Mouse (Mus musculus): Measurements from ENCODE around the gene Wfikkn1.
A peak's percentile ranks its signal among the peaks of the same experiment; 100 is the strongest.

Wfikkn1 gene

GRCm38 (mm10) chr17:25880196-25880910 is at the start of gene Wfikkn1:
TSS of gene Wfikkn1 (minus strand) at chr17:25880858.
- DNase-seq (ENCODE audit: low read depth, low spot score), result no peak

GRCm38 (mm10) chr17:25925348-25925747 is 44.7 kb upstream of the Wfikkn1 start:
- DNase-seq (ENCODE audit: low read depth, low spot score), result peak; percentile 16

DNA sequence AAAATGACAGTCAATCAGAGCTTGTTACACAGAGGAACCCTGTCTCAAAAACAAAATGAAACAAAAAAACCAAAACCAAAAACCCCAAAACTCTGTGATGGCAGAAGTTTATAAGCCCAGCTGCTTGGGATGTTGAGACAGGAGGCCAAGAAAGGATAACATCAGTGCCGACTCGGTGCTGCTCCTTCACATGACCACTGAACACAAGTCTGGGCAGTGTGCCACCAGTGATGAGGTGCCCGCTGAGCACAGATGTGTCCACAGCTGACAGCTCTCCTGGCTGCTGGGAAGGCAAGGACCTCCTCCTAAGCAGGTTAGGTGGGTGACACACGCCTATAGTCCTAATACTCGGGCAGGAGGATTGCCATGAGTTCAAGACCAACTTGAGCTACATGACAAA is 41.5 kb upstream of the Wfikkn1 start:
- no peak for DNase-seq (ENCODE audit: low read depth, low spot score)

- peak; percentile 99 for DNase-seq (ENCODE audit: low read depth, low spot score)
Measured at GRCm38 (mm10) chr17:25919786-25920642, 39.4 kb upstream of the Wfikkn1 start.

- no peak for DNase-seq (ENCODE audit: low read depth, low spot score)
Measured at GRCm38 (mm10) chr17:25919144-25919785, 38.6 kb upstream of the Wfikkn1 start, which contains the start of gene Rab40c. TSS of gene Rab40c (minus strand) at chr17:25919727.

- no peak for DNase-seq (ENCODE audit: low read depth, low spot score)
Measured at GRCm38 (mm10) chr17:25918037-25918750, 37.5 kb upstream of the Wfikkn1 start.

DNA sequence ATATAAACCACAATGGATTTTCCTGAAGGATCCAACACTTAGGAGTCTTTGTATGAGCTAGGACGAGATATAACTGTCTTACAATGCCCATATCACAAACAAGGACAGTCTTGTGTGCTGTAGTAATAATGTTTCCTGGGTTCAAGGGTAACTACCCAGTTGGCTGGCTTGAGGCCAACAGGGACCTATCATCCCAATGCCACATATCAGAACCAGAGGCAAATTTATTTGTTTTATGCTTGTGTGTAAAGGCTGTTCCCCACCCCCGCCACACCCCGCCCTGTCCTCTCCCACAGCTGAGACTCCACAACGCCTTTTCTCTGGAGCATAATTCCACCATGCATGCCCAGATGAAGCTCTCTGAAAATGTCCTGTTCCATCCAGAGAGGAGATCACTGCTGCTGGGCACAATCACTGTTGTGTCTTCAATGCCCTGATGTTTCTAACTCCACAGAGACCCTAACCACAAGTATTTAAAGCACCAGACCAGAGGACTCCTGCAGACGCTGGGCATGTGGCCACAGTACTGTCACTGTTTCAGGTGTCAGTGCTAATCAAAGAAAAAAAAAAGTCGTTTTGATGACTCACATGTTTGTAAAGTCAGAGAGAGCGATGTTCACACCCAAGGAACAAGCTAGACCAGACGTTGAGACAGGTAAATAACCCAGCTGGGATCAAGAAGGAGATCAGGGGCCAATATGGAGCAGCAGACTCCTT is 36.4 kb upstream of the Wfikkn1 start:
- DNase-seq (ENCODE audit: low read depth, low spot score), result no peak

GRCm38 (mm10) chr17:25914295-25914694 is 33.6 kb upstream of the Wfikkn1 start:
- DNase-seq (ENCODE audit: low read depth, low spot score), result no peak

GRCm38 (mm10) chr17:25913877-25914275 is 33.2 kb upstream of the Wfikkn1 start:
- no peak for DNase-seq (ENCODE audit: low read depth, low spot score)

- DNase-seq (ENCODE audit: low read depth, low spot score), result no peak
Measured at GRCm38 (mm10) chr17:25913186-25913876, 32.7 kb upstream of the Wfikkn1 start.

DNA sequence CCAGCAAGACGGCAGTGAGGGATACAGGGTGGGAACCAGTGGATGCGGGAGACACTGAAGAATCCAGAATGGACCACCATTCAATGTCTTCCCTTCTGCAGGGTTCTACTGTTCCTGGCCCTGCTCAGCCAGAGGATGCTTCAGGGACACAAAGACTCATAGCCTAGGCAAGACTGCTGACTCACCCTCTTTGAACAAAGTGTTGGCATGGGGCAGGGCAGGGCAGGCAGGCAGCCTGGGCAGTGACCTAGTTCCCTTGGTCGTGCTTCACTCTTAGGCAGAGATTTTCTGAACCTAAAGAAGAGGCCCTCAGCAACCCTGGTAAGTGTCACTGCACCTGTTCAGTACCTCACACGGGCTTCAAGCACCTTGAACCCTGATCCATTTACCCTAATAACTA is 31.2 kb upstream of the Wfikkn1 start:
- no peak for DNase-seq (ENCODE audit: low read depth, low spot score)

- no peak for DNase-seq (ENCODE audit: low read depth, low spot score)
Measured at GRCm38 (mm10) chr17:25907640-25908039, 27.0 kb upstream of the Wfikkn1 start.

DNA sequence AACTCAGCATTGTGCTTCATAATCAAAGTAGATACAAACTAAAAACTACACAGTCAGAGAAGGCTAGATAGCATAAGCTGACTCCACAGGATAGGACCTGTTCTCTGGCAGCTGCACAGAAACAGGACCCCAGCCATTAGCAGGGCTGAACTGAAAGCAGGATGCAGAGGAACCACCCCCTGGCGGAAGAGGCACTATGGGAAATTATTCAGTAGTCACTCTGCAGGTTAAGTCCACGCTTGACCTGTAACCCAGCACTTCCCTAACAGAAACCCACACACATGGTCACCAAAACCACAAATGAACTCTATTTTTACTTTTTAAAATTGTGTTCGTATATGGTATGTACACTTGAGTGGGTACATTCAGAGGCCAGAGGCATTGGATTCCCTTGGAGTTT is 22.4 kb upstream of the Wfikkn1 start:
- no peak for DNase-seq (ENCODE audit: low read depth, low spot score)

DNA sequence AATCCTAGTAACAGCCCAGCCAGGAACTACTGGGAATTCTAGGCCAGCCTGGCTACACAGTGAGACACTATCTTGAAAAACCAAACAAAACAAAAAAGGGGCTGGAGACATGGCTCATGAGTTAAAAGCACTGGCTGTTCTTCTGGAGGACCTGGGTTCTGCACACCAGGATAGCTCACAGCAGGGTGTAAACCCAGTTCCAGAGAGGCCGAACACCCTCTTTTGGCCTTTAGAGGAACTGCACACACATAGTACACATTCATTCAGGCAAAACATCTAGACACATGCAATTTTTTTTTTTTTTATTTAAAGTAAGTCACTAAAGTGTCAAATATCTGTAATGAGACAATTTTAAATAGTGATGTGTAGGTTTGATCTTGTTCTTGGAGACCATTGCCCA is 19.5 kb upstream of the Wfikkn1 start:
- no peak for DNase-seq (ENCODE audit: low read depth, low spot score)

DNA sequence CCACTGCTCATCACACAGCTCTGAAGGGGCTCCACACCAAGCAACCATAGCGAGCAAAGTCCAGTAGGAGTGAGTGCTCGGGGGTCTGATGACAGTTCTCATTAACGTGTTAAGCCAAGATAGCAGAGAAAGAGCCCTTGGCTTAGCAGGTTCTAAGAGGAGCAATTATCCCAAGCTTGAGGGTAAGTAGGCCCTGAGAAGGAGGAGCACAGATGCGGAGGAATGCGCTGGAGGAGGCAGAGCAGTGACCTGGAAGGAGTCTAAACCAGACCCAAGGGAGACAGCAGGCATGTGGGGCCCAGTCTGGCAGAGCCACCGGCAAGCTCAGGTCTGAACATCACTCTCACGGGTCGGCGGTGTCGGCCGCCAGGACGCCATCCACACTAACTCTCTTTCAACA is 15.2 kb upstream of the Wfikkn1 start:
- DNase-seq (ENCODE audit: low read depth, low spot score), result no peak

- no peak for DNase-seq (ENCODE audit: low read depth, low spot score)
Measured at GRCm38 (mm10) chr17:25895415-25895814, 14.8 kb upstream of the Wfikkn1 start.

DNA sequence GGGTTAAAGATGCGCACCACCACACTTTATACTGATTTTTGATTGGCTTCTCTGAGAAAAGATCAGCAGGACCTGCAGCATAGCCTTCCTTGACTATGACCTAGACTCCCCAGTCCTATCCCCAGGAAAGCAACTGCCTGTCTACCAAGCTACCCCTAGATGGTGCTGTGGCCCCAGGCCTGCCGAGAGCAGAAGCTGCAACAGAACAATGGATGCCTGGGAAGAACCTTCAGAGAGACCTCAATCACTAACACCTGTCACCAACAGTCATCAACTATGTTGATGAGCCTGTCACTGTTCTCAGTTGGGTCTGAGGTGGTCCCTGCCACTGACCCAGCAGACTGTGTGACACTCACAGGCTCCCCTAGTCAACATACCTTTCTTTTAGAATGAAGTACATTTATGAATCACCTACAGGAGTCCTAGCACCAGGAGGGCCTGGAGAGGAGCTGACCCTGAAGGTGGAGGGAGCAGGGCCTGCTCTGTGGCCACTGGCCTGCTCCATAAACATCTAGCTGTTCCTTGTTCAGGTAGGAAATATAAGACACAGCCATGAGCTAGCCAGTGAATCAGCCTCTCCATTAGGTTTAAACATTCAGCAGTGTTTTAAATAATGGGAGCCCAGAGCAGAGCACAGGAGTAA is 13.4 kb upstream of the Wfikkn1 start:
- peak; percentile 49 for DNase-seq (ENCODE audit: low read depth, low spot score)

DNA sequence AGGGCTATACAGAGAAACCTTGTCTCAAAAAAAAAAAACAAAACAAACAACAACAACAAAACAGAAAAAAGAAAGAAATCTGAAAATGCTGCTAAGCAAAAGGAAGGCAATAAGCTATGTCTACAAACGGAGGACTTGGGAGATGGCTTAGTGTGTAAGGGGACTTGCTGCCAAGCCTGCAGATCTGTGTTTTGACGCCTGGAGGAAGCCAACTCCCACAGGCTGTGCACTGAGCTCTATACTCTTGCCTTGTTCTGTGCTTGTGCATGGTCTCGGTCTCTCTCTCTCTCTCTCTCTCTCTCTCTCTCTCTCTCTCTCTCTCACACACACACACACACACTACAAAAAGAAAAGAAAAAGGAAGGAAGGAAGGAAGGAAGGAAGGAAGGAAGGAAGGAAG is 8.2 kb upstream of the Wfikkn1 start:
- DNase-seq (ENCODE audit: low read depth, low spot score), result no peak

- DNase-seq (ENCODE audit: low read depth, low spot score), result no peak
Measured at GRCm38 (mm10) chr17:25887467-25887866, 6.8 kb upstream of the Wfikkn1 start.

GRCm38 (mm10) chr17:25886806-25887205 is 6.1 kb upstream of the Wfikkn1 start:
- no peak for DNase-seq (ENCODE audit: low read depth, low spot score)
